ENCODE assay signal across 26 mouse cellular contexts in genomic region chr3:156987113-156987512, GRCm38 (mm10).
DNase-seq lines count a peak whose midpoint lies in the region; ATAC-seq and TF ChIP-seq lines count a peak whose summit lies in the region.
"Had no signal": no experiment of that assay in that cellular context is flagged by ENCODE, and none has a peak within 500 bp of the region (broad histone marks: within the 10 kb centered on the region; RNA-seq: fewer than 3 reads in every experiment).

No protein-coding gene starts in this region.

- no peaks in the 10 kb centered on the region for H3K36me3 ChIP-seq in hindbrain, postnatal 0 days (ENCODE audit: insufficient read depth, low read length)
- H3K36me3 ChIP-seq in hindbrain, embryonic 13.5 days = no peaks in the 10 kb centered on the region
- H3K36me3 ChIP-seq: liver, embryonic 12.5 days; neural tube, embryonic 13.5 days had no signal

- H3K4me3 ChIP-seq in hindbrain, postnatal 0 days (ENCODE audit: low read length) = no peak overlapping the region
- no peak overlapping the region for H3K4me3 ChIP-seq in hindbrain, embryonic 13.5 days
- no peak overlapping the region for H3K4me3 ChIP-seq in lung, adult 2 months (replicated peaks; ENCODE audit: extremely low read depth, low read depth, low read length)
- H3K4me3 ChIP-seq: forebrain, embryonic 13.5 days; left cerebral cortex, adult 2 months; liver, embryonic 12.5 days; myocyte; neural tube, embryonic 13.5 days had no signal

- no peak for TF ChIP-seq CTCF in hindbrain, postnatal 0 days (IDR thresholded peaks at IDR 0.05; ENCODE audit: low read depth)
- TF ChIP-seq CTCF in lung, adult 2 months (IDR thresholded peaks at IDR 0.05; ENCODE audit: insufficient read depth, low read length) = no peak

- no peak overlapping the region for H3K4me2 ChIP-seq in hindbrain, postnatal 0 days (ENCODE audit: low read depth, low read length)
- no peak overlapping the region for H3K4me2 ChIP-seq in hindbrain, embryonic 13.5 days
- H3K4me2 ChIP-seq: forebrain, embryonic 13.5 days; heart, embryonic 11.5 days; hindbrain, embryonic 14.5 days; liver, embryonic 12.5 days; neural tube, embryonic 13.5 days had no signal

- DNase-seq in hindbrain, postnatal 0 days (ENCODE audit: low spot score) = no peak
- peak; percentile 51 for DNase-seq in cerebellum, adult 11 months
- peak; percentile 57 for DNase-seq in cerebellum, adult 8-10 months
- peak; percentile 67 to 72 for DNase-seq in cerebellum, postnatal 25 days
- DNase-seq in lung, adult 2 months = no peak
- DNase-seq: adrenal gland, postnatal 25 days; gastrocnemius, postnatal 25 days; heart, adult 18-20 months; heart, postnatal 4 days; kidney, adult 11 months; kidney, postnatal 25 days; liver, postnatal 0 days; lung, postnatal 4 days; right cerebral cortex, postnatal 14 days had no signal

- WGBS in hindbrain, postnatal 0 days = 94% methylated on average over 3 of the region's 3 CpGs
- 94% methylated on average over 3 of the region's 3 CpGs for WGBS in hindbrain, embryonic 13.5 days
- 91% methylated on average over 3 of the region's 3 CpGs for WGBS in lung, adult 2 months

- no peaks in the 10 kb centered on the region for H3K9me3 ChIP-seq in hindbrain, postnatal 0 days (ENCODE audit: low read length)
- no peaks in the 10 kb centered on the region for H3K9me3 ChIP-seq in hindbrain, embryonic 13.5 days
- H3K9me3 ChIP-seq: forebrain, embryonic 13.5 days; liver, embryonic 12.5 days; neural tube, embryonic 13.5 days had no signal

- no peak overlapping the region for H3K27ac ChIP-seq in hindbrain, postnatal 0 days
- no peak overlapping the region for H3K27ac ChIP-seq in hindbrain, embryonic 13.5 days
- H3K27ac ChIP-seq: forebrain, embryonic 13.5 days; hindbrain, embryonic 14.5 days; left cerebral cortex, adult 2 months; liver, embryonic 12.5 days; neural tube, embryonic 13.5 days had no signal

- no peaks in the 10 kb centered on the region for H3K27me3 ChIP-seq in hindbrain, postnatal 0 days (ENCODE audit: insufficient read depth, low read length)
- H3K27me3 ChIP-seq in hindbrain, embryonic 13.5 days = no peaks in the 10 kb centered on the region
- H3K27me3 ChIP-seq: forebrain, embryonic 13.5 days; liver, embryonic 12.5 days; neural tube, embryonic 13.5 days had no signal

- no peak overlapping the region for H3K9ac ChIP-seq in hindbrain, postnatal 0 days (replicated peaks; ENCODE audit: low read length)
- H3K9ac ChIP-seq in hindbrain, embryonic 13.5 days = no peak overlapping the region
- H3K9ac ChIP-seq: forebrain, embryonic 13.5 days; hindbrain, embryonic 14.5 days; liver, embryonic 12.5 days; liver, postnatal 0 days; neural tube, embryonic 13.5 days had no signal

- no peak for TF ChIP-seq POLR2A in lung, adult 2 months (IDR thresholded peaks at IDR 0.05; ENCODE audit: borderline replicate concordance, extremely low read depth, low read depth, low read length)

- ATAC-seq in hindbrain, postnatal 0 days = peak; percentile 51
- ATAC-seq in hindbrain, embryonic 13.5 days (ENCODE audit: low FRiP score) = no peak
- ATAC-seq in CD4-positive, CD25-positive, alpha-beta regulatory T cell, adult 4 months = no peak
- ATAC-seq: forebrain, embryonic 13.5 days; inflammation-experienced regulatory T-cells, adult 6 months; liver, embryonic 12.5 days; liver, postnatal 0 days; lung, postnatal 0 days; midbrain, embryonic 16.5 days had no signal

- H3K4me1 ChIP-seq in hindbrain, postnatal 0 days (ENCODE audit: insufficient read depth, low read length) = no peaks in the 10 kb centered on the region
- H3K4me1 ChIP-seq in hindbrain, embryonic 13.5 days (replicated peaks) = peaks cover 2% of the 10 kb centered on the region; the same call in 1 of the 2 replicates
- H3K4me1 ChIP-seq in lung, adult 2 months (ENCODE audit: control insufficient read depth, insufficient read depth, low read length) = no peaks in the 10 kb centered on the region
- H3K4me1 ChIP-seq: liver, embryonic 12.5 days had no signal

Comparison
In these comparisons a context has a peak if more than half of its experiments do, and no peak if none do; other contexts are left out.
1. DNase-seq: peak in cerebellum, adult 11 months (single experiment), cerebellum, adult 8-10 months (single experiment) and cerebellum, postnatal 25 days (2 of 2); none in hindbrain, postnatal 0 days (single experiment) and lung, adult 2 months (single experiment).